Mouse (Mus musculus) intestine, embryonic 15.5 days (tissue): ENCODE results near the gene Pde4d. TPM values are rescaled to one million over a fixed set of nuclear protein-coding genes. Genes with fewer than 3 reads are reported as not detected.
A peak's percentile ranks its signal among the peaks of the same experiment; 100 is the strongest.

ENCODE experiments used
- ATAC-seq: fragments of 200-750 bp; cut with Nextera tagmentation; 2 replicates; pipeline ENCODE4 v1.8.0; 2017; ENCODE audit warnings: moderate TSS enrichment, moderate library complexity
- H3K27ac ChIP-seq: fragments of 300-500 bp; sonication (generic); 2 replicates; pipeline ENCODE4 v1.5.1; 2015; ENCODE audit warnings: mild to moderate bottlenecking, inconsistent platforms
- H3K27me3 ChIP-seq: fragments of 300-500 bp; sonication (generic); replicated peaks from 2 replicates; pipeline ENCODE4 v1.6.1; 2015; ENCODE audit warnings: inconsistent platforms
- H3K36me3 ChIP-seq: fragments of 300-500 bp; sonication (generic); 2 replicates; pipeline ENCODE4 v1.6.1; 2015; ENCODE audit warnings: inconsistent platforms
- H3K4me1 ChIP-seq: fragments of 300-500 bp; sonication (generic); replicated peaks from 2 replicates; pipeline ENCODE4 v1.6.1; 2015; ENCODE audit warnings: inconsistent platforms
- H3K4me2 ChIP-seq: fragments of 300-500 bp; sonication (generic); replicated peaks from 2 replicates; pipeline ENCODE4 v1.6.1; 2015; ENCODE audit warnings: mild to moderate bottlenecking, inconsistent platforms
- H3K4me3 ChIP-seq: fragments of 300-500 bp; sonication (generic); replicated peaks from 2 replicates; pipeline ENCODE4 v1.5.1; 2015; ENCODE audit warnings: inconsistent platforms
- H3K9ac ChIP-seq: fragments of 300-500 bp; sonication (generic); 2 replicates; pipeline ENCODE4 v1.6.1; 2015; ENCODE audit warnings: inconsistent platforms
- H3K9me3 ChIP-seq: fragments of 300-500 bp; sonication (generic); 2 replicates; pipeline ENCODE4 v1.6.1; 2016; ENCODE audit warnings: inconsistent platforms
- WGBS: fragments of 180-500 bp; shearing (Covaris S2); methylation state at CpG from one replicate; pipeline ENCODE4 v1.1.7; 2015; 5-methylcytosine and 5-hydroxymethylcytosine counted together
- polyA plus RNA-seq: library from polyadenylated mRNA; unstranded; fragments of >200 nt; fragmentation: Nextera tagmentation; extraction: Ambion mirVana; gene quantifications from 2 replicates; pipeline ENCODE4 v1.2.1, GENCODE M21; 2015

The Pde4d gene
- polyA plus RNA-seq, 1 experiment from 2014 or later, result 18.5 TPM

GRCm38 (mm10) chr13:109622207-109622606, 1172.5 kb downstream of the Pde4d start:
- no peak overlapping the region for H3K27ac ChIP-seq
- H3K4me3 ChIP-seq, result no peak overlapping the region
- H3K9ac ChIP-seq, result no peak overlapping the region
- no peak overlapping the region for H3K4me2 ChIP-seq
- ATAC-seq, result no peak
- no peaks in the 10 kb centered on the region for H3K36me3 ChIP-seq
- H3K4me1 ChIP-seq, result no peaks in the 10 kb centered on the region
- 78% methylated on average over 5 of the region's 5 CpGs for WGBS
- no peaks in the 10 kb centered on the region for H3K9me3 ChIP-seq
- H3K27me3 ChIP-seq, result no peaks in the 10 kb centered on the region

- Histone ChIP-seq H3K4me2 (no peak overlapping the region), H3K9ac (no peak overlapping the region), H3K9me3 (no peaks in the 10 kb centered on the region), H3K27me3 (no peaks in the 10 kb centered on the region), H3K4me3 (no peak overlapping the region), H3K27ac (no peak overlapping the region), H3K36me3 (no peaks in the 10 kb centered on the region), H3K4me1 (no peaks in the 10 kb centered on the region)
- no peak for ATAC-seq
- WGBS, result 82% methylated on average over 2 of the region's 2 CpGs
These were observed 1173.5 kb downstream of the Pde4d start for GRCm38 (mm10) chr13:109623201-109623600.

GRCm38 (mm10) chr13:109624772-109625349, 1175.1 kb downstream of the Pde4d start:
- H3K4me3 ChIP-seq, result no peak overlapping the region
- H3K27me3 ChIP-seq, result no peaks in the 10 kb centered on the region
- no peaks in the 10 kb centered on the region for H3K4me1 ChIP-seq
- 83% methylated on average over 11 of the region's 11 CpGs for WGBS
- H3K4me2 ChIP-seq, result no peak overlapping the region
- H3K9me3 ChIP-seq, result no peaks in the 10 kb centered on the region
- ATAC-seq, result no peak
- no peak overlapping the region for H3K9ac ChIP-seq
- H3K36me3 ChIP-seq, result no peaks in the 10 kb centered on the region
- no peak overlapping the region for H3K27ac ChIP-seq

GRCm38 (mm10) chr13:109625466-109626129, 1175.8 kb downstream of the Pde4d start:
- no peaks in the 10 kb centered on the region for H3K36me3 ChIP-seq
- H3K27ac ChIP-seq, result no peak overlapping the region
- H3K27me3 ChIP-seq, result no peaks in the 10 kb centered on the region
- H3K4me2 ChIP-seq, result no peak overlapping the region
- no peak overlapping the region for H3K9ac ChIP-seq
- 91% methylated on average over 18 of the region's 18 CpGs for WGBS
- H3K9me3 ChIP-seq, result no peaks in the 10 kb centered on the region
- H3K4me3 ChIP-seq, result no peak overlapping the region
- no peak for ATAC-seq
- no peaks in the 10 kb centered on the region for H3K4me1 ChIP-seq

- Histone ChIP-seq H3K4me2 (no peak overlapping the region), H3K36me3 (no peaks in the 10 kb centered on the region), H3K4me3 (no peak overlapping the region), H3K4me1 (peaks cover 9% of the 10 kb centered on the region), H3K27me3 (no peaks in the 10 kb centered on the region), H3K9me3 (no peaks in the 10 kb centered on the region), H3K9ac (no peak overlapping the region), H3K27ac (no peak overlapping the region)
- no peak for ATAC-seq
- 85% methylated on average over 2 of the region's 2 CpGs for WGBS
These were observed 1177.5 kb downstream of the Pde4d start for GRCm38 (mm10) chr13:109627265-109627664.

- no peak overlapping the region for H3K4me3 ChIP-seq
- no peaks in the 10 kb centered on the region for H3K9me3 ChIP-seq
- WGBS, result 89% methylated on average over 4 of the region's 4 CpGs
- peaks cover 13% of the 10 kb centered on the region for H3K4me1 ChIP-seq
- H3K4me2 ChIP-seq, result no peak overlapping the region
- no peaks in the 10 kb centered on the region for H3K36me3 ChIP-seq
- ATAC-seq, result no peak
- H3K9ac ChIP-seq, result no peak overlapping the region
- H3K27ac ChIP-seq, result no peak overlapping the region
- no peaks in the 10 kb centered on the region for H3K27me3 ChIP-seq
These were observed 1178.9 kb downstream of the Pde4d start for GRCm38 (mm10) chr13:109628606-109629005.

GRCm38 (mm10) chr13:109629216-109629615, 1179.5 kb downstream of the Pde4d start:
- no peaks in the 10 kb centered on the region for H3K9me3 ChIP-seq
- H3K27ac ChIP-seq, result no peak overlapping the region
- H3K27me3 ChIP-seq, result no peaks in the 10 kb centered on the region
- peaks cover 13% of the 10 kb centered on the region for H3K4me1 ChIP-seq
- H3K4me3 ChIP-seq, result no peak overlapping the region
- WGBS, result 87% methylated on average over 5 of the region's 5 CpGs
- no peak for ATAC-seq
- no peaks in the 10 kb centered on the region for H3K36me3 ChIP-seq
- H3K9ac ChIP-seq, result no peak overlapping the region
- H3K4me2 ChIP-seq, result no peak overlapping the region

- Histone ChIP-seq H3K4me3 (no peak overlapping the region), H3K27me3 (no peaks in the 10 kb centered on the region), H3K9me3 (no peaks in the 10 kb centered on the region), H3K4me1 (peaks cover 13% of the 10 kb centered on the region), H3K9ac (no peak overlapping the region), H3K27ac (no peak overlapping the region), H3K4me2 (no peak overlapping the region), H3K36me3 (no peaks in the 10 kb centered on the region)
- no peak for ATAC-seq
- 39% methylated on average over 10 of the region's 10 CpGs for WGBS
These were observed 1181.8 kb downstream of the Pde4d start for GRCm38 (mm10) chr13:109631399-109632026.

- Histone ChIP-seq H3K4me3 (no peak overlapping the region), H3K27ac (no peak overlapping the region), H3K27me3 (no peaks in the 10 kb centered on the region), H3K4me2 (no peak overlapping the region), H3K4me1 (peaks cover 13% of the 10 kb centered on the region), H3K9me3 (no peaks in the 10 kb centered on the region), H3K9ac (no peak overlapping the region), H3K36me3 (no peaks in the 10 kb centered on the region)
- ATAC-seq, result peak; percentile 54
- WGBS, result 39% methylated on average over 7 of the region's 7 CpGs
These were observed 1182.8 kb downstream of the Pde4d start for GRCm38 (mm10) chr13:109632387-109633036.

GRCm38 (mm10) chr13:109633037-109633418, 1183.3 kb downstream of the Pde4d start:
- H3K36me3 ChIP-seq, result no peaks in the 10 kb centered on the region
- WGBS, result 42% methylated on average over 3 of the region's 3 CpGs
- H3K4me2 ChIP-seq, result no peak overlapping the region
- H3K4me3 ChIP-seq, result no peak overlapping the region
- H3K9ac ChIP-seq, result no peak overlapping the region
- H3K27ac ChIP-seq, result no peak overlapping the region
- no peaks in the 10 kb centered on the region for H3K27me3 ChIP-seq
- no peaks in the 10 kb centered on the region for H3K9me3 ChIP-seq
- H3K4me1 ChIP-seq, result peaks cover 13% of the 10 kb centered on the region
- no peak for ATAC-seq

GRCm38 (mm10) chr13:109635901-109636520, 1186.3 kb downstream of the Pde4d start:
- H3K36me3 ChIP-seq, result no peaks in the 10 kb centered on the region
- no peak overlapping the region for H3K9ac ChIP-seq
- ATAC-seq, result peak; percentile 71
- H3K27ac ChIP-seq, result no peak overlapping the region
- no peak overlapping the region for H3K4me3 ChIP-seq
- no peaks in the 10 kb centered on the region for H3K9me3 ChIP-seq
- 57% methylated on average over 10 of the region's 10 CpGs for WGBS
- no peak overlapping the region for H3K4me2 ChIP-seq
- peaks cover 13% of the 10 kb centered on the region for H3K4me1 ChIP-seq
- no peaks in the 10 kb centered on the region for H3K27me3 ChIP-seq

- ATAC-seq, result no peak
- no peak overlapping the region for H3K4me2 ChIP-seq
- H3K36me3 ChIP-seq, result no peaks in the 10 kb centered on the region
- H3K4me3 ChIP-seq, result no peak overlapping the region
- H3K27me3 ChIP-seq, result no peaks in the 10 kb centered on the region
- H3K4me1 ChIP-seq, result no peaks in the 10 kb centered on the region
- no peak overlapping the region for H3K9ac ChIP-seq
- H3K27ac ChIP-seq, result no peak overlapping the region
- no peaks in the 10 kb centered on the region for H3K9me3 ChIP-seq
These were observed 1188.5 kb downstream of the Pde4d start for GRCm38 (mm10) chr13:109638273-109638672.
